Mouse (Mus musculus) limb, embryonic 11.5 days (tissue): ENCODE measurements around the gene Trio. TPM values are rescaled to one million over a fixed set of nuclear protein-coding genes. Genes with fewer than 3 reads are reported as not detected.
A peak's percentile ranks its signal among the peaks of the same experiment; 100 is the strongest.

Experiments
- ATAC-seq: fragments of 200-750 bp; cut with Nextera tagmentation; 2 replicates; pipeline ENCODE4 v1.8.0; 2017; ENCODE audit warnings: low read depth; ENCODE audit not compliant: insufficient number of reproducible peaks, low FRiP score, low TSS enrichment
- DNase-seq: peaks from one replicate; pipeline ENCODE4 v3.0.0-alpha.2; 2015; ENCODE audit warnings: low spot score
- H3K27ac ChIP-seq: fragments of 300-500 bp; sonication (generic); replicated peaks from 2 replicates; pipeline ENCODE4 v1.5.1; 2014; ENCODE audit warnings: low read depth, mild to moderate bottlenecking, low read length
- H3K27me3 ChIP-seq: fragments of 300-500 bp; sonication (generic); 2 replicates; pipeline ENCODE4 v1.6.1; 2014; ENCODE audit warnings: mild to moderate bottlenecking, low read length, mixed read lengths; ENCODE audit not compliant: control insufficient read depth, insufficient read depth
- H3K36me3 ChIP-seq: fragments of 300-500 bp; sonication (generic); 2 replicates; pipeline ENCODE4 v1.6.1; 2014; ENCODE audit warnings: mild to moderate bottlenecking, low read length, moderate library complexity, mixed read lengths; ENCODE audit not compliant: control insufficient read depth, insufficient read depth
- H3K4me1 ChIP-seq: fragments of 300-500 bp; sonication (generic); 2 replicates; pipeline ENCODE4 v1.6.1; 2014; ENCODE audit warnings: low read length, mixed read lengths; ENCODE audit not compliant: control insufficient read depth, insufficient read depth
- H3K4me2 ChIP-seq: fragments of 300-500 bp; sonication (generic); 2 replicates; pipeline ENCODE4 v1.6.1; 2014; ENCODE audit warnings: low read depth, mild to moderate bottlenecking, moderate library complexity; ENCODE audit not compliant: severe bottlenecking
- H3K4me3 ChIP-seq: fragments of 300-500 bp; sonication (generic); 2 replicates; pipeline ENCODE4 v1.5.1; 2014; ENCODE audit warnings: low read depth, low read length
- H3K9ac ChIP-seq: fragments of 300-500 bp; sonication (generic); 2 replicates; pipeline ENCODE4 v1.6.1; 2014; ENCODE audit warnings: mild to moderate bottlenecking, low read length
- H3K9me3 ChIP-seq: fragments of 300-500 bp; sonication (generic); 2 replicates; pipeline ENCODE4 v1.6.1; 2016; ENCODE audit warnings: low read length; ENCODE audit not compliant: control insufficient read depth
- WGBS: fragments of 180-500 bp; shearing (Covaris S2); extraction: QIAGEN DNeasy Blood & Tissue Kit; methylation state at CpG from one replicate; pipeline ENCODE4 v1.1.7; 2014; 5-methylcytosine and 5-hydroxymethylcytosine counted together
- polyA plus RNA-seq: library from polyadenylated mRNA; unstranded; fragments of >200 nt; fragmentation: Nextera tagmentation; extraction: Ambion mirVana; gene quantifications from 2 replicates; pipeline ENCODE4 v1.2.1, GENCODE M21; 2014

Gene Trio
- 63.1 and 64.8 TPM in 2 replicates for polyA plus RNA-seq

DNA sequence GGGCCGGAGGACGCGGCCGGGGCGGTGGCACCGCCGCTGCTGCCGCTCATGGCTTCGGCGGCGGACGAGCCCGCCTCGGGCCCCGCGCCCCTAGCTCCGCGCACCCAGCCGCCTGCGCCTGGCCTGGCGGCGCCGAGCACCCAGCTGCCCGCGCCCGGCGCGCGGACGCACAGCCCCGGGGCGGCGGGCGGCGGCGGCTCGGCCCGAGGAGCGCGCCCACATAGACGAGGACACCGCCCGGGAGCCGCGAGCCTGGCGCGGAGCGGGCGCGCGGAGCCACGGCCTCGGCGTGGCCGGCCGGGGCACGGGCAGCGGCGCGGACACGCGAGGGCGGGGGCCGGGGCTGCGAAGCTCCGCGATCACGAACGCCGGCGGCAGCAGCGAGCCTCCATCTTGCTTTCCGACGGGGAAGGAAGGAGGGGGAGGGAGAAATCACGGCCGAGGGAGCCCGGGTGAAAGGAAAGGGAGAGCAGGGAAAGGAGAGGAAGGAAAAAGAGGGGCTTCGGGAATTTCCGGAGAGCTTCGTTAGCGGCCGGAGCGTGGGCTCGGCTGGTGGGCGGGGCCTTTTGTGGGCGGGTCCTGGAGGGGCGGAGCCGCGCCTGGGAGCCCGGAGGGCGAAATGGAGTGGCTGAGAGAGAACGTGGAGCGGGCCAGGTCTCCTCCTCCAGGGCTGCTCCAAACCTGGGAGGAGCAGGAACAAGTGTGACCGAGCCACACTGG lies at the start of gene Trio:
Gene Trio, minus strand, starts transcription at position 402 of the 720 bp plus-strand sequence.
- Histone ChIP-seq H3K9ac (peak within 1 kb of the TSS; percentile 94), H3K9me3 (no peaks in the 10 kb centered on the region), H3K27me3 (no peaks in the 10 kb centered on the region), H3K27ac (peak within 1 kb of the TSS; percentile 96), H3K4me2 (peak within 1 kb of the TSS; percentile 91), H3K36me3 (no peaks in the 10 kb centered on the region), H3K4me1 (peaks cover 10% of the 10 kb centered on the region), H3K4me3 (peak within 1 kb of the TSS; percentile 92)
- under 1% methylated on average over 73 of the region's 94 CpGs for WGBS
- ATAC-seq (peak; percentile 95), DNase-seq (peak; percentile 98)

DNA sequence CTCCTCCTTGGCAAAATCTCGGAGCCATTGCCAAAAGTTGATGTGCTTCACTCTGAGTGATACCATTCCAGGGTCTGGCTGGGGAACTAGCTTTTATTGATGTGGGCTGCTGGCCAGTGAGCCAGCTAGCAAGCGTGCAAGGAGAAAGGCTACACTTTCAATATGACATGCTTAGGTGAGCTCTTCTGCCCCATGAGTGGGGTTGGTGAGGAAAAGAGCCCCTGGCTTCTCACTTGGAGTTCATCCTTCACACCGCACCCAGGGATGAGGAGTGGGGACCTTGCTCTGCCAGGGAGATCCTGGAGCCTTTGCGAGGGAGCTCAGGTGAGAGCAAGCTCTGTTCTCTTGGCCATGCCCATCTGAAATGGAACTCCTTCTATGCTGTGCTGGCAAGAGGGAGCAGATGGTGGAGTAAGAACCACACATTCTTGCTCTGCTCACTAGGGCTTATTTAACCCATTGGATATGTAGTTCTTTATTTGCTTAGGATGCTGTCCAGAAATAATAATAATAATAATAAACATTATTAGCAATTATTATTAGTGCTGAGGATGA lies 48.8 kb upstream of the Trio start:
- ATAC-seq = no peak
- no peaks in the 10 kb centered on the region for H3K9me3 ChIP-seq
- WGBS = 85% methylated on average over 4 of the region's 4 CpGs

DNA sequence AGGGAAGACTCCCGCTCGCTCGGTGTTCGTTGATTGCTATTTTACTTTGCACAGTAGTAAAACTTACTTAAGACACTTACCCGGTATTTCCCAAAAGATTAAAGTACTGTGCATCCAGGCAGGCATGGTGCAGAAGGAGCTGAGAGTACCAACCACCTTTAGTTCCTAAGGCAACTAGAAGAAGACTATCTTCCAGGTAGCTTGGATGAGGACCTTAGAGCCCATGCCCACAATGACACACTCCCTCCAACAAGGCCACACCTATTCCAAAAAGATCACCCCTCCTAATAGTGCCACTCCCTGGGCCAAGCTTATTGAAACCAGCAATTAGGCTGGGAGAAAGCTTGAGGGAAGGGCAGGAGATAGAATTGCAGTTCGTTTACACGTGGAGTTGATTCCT lies 46.0 kb upstream of the Trio start:
- H3K27ac ChIP-seq = no peak overlapping the region
- H3K36me3 ChIP-seq = no peaks in the 10 kb centered on the region
- H3K9ac ChIP-seq = no peak overlapping the region
- no peak overlapping the region for H3K4me2 ChIP-seq
- no peaks in the 10 kb centered on the region for H3K27me3 ChIP-seq
- no peak overlapping the region for H3K4me3 ChIP-seq
- H3K4me1 ChIP-seq = no peaks in the 10 kb centered on the region
- WGBS = 44% methylated on average over 7 of the region's 7 CpGs
- DNase-seq (no peak), ATAC-seq (no peak)
- no peaks in the 10 kb centered on the region for H3K9me3 ChIP-seq

More for the DNA sequence above, 48.8 kb upstream of the Trio start:
- Histone ChIP-seq H3K36me3 (no peaks in the 10 kb centered on the region), H3K4me1 (no peaks in the 10 kb centered on the region), H3K4me3 (no peak overlapping the region), H3K9ac (no peak overlapping the region), H3K27me3 (no peaks in the 10 kb centered on the region), H3K27ac (no peak overlapping the region), H3K4me2 (no peak overlapping the region)
- DNase-seq = no peak

DNA sequence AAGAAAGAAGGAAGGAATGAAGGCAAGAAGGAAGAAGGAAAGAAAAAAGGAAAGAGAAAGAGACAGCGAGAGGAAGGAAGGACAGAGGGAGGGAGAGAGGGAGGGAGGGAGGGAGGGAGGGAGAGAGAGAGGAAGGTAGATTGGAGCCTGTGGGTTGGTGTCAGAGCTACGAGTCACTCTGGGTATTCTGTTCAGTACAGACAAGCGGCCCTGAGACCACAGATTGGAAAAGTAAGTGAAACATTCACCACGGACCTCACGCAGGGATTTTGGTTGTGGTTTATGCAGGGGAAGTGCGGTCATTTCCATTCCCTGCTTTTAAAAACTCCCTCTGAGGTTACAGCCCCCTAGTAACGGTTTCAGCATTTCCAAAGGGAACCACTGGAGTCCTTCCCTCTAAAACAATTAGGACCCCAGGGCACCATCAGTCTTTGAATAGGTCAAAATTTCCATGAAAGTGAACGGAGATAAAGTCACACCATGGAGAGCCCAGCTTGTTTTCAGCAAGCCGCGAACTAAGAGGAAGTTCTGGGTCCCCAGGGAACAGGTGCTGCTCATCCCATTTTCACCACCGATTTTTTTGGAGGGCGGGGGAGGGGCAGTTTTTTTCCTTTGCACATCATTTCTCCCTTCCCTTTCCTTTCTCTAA lies 45.2 kb upstream of the Trio start:
- no peak overlapping the region for H3K27ac ChIP-seq
- H3K27me3 ChIP-seq = no peaks in the 10 kb centered on the region
- no peak overlapping the region for H3K9ac ChIP-seq
- no peaks in the 10 kb centered on the region for H3K4me1 ChIP-seq
- DNase-seq = no peak
- H3K4me2 ChIP-seq = no peak overlapping the region
- H3K4me3 ChIP-seq = no peak overlapping the region
- H3K36me3 ChIP-seq = no peaks in the 10 kb centered on the region
- H3K9me3 ChIP-seq = no peaks in the 10 kb centered on the region
- ATAC-seq = no peak
- 6% methylated on average over 12 of the region's 12 CpGs for WGBS

DNA sequence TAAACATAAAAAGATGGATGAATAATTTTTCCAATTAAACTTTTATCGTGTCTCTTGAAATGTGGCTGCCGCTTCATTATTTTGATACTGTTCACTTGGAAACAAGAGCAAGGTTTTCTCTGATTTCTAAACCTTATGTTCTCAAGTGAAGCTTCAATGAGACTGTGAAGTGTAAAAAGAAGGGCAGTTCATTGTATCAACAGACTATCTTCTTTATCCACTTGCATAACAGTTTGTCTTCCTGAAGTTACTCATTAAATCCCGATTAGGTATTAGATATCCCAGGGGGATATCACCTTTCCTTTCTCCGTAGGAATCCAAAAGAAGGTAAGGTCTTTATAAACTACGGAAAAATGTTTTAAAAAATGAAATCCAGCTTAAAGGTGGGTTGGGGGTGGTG lies 44.6 kb upstream of the Trio start:
- Histone ChIP-seq H3K9me3 (no peaks in the 10 kb centered on the region), H3K9ac (no peak overlapping the region), H3K27ac (no peak overlapping the region), H3K4me3 (no peak overlapping the region), H3K4me1 (no peaks in the 10 kb centered on the region), H3K4me2 (no peak overlapping the region), H3K36me3 (no peaks in the 10 kb centered on the region), H3K27me3 (no peaks in the 10 kb centered on the region)
- ATAC-seq = no peak
- WGBS = 64% methylated on average over 5 of the region's 5 CpGs
- no peak for DNase-seq

DNA sequence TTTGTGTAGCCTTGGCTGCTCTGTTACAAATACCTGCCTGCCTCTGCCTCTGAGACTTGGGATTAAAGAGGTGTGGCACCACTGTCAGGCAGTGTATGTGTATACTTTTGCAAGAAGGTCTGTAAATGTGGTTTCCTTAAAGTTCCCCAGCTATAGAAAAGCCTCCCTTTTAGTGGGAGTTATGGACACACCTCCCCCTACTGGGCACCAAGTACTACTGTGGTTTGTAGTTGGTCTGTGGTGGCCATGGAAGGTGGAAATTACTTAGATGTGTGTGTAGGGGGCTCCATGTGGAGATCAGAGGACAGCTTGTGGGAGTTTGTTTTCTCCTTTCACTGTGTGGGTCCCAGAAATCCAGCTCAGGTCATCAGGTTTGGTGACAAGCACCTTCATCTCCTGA lies 41.7 kb upstream of the Trio start:
- no peak overlapping the region for H3K4me3 ChIP-seq
- H3K36me3 ChIP-seq = no peaks in the 10 kb centered on the region
- H3K9me3 ChIP-seq = no peaks in the 10 kb centered on the region
- no peaks in the 10 kb centered on the region for H3K27me3 ChIP-seq
- ATAC-seq (no peak), DNase-seq (no peak)
- H3K27ac ChIP-seq = no peak overlapping the region
- no peaks in the 10 kb centered on the region for H3K4me1 ChIP-seq
- no peak overlapping the region for H3K9ac ChIP-seq
- H3K4me2 ChIP-seq = no peak overlapping the region

DNA sequence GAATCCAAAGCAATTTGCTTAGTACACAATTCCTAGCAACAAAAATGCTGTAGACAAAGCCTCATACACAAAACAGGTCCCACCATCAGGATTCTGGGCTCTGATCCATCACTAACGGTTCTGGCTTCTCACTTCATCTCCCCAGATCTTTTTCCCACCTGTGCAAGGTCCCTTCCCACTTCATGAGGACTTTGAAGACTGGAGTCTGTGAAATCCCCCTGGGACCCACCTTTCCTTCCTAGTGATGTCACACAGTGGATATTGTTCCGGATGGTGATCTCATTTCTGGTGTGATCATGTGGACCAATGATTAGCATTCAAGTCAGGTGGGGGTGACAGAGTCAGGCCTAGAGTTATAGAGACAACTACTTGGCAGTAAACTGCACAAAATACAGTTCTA lies 40.8 kb upstream of the Trio start:
- ATAC-seq = no peak
- no peaks in the 10 kb centered on the region for H3K9me3 ChIP-seq

DNA sequence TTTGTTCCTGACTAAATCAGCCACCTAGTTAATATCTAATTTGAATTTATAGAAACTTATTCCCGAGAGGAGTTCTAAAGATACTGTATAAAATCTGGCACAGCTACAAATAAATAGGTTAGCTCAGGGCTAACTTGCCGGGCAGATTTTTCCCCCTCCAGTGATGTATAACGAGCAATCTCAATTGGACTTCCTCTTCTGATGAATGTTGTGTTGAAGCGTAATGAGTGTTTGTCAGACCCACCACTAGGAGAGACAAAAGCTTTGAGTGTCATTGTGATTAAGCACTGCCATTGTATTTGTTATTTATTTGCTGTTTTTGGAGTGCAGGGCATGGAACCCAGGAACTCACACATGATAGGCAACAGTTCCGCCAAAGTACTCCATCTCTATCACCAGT lies 39.9 kb upstream of the Trio start:
- Histone ChIP-seq H3K36me3 (no peaks in the 10 kb centered on the region), H3K4me1 (no peaks in the 10 kb centered on the region), H3K4me3 (no peak overlapping the region), H3K9ac (no peak overlapping the region), H3K27ac (no peak overlapping the region), H3K4me2 (no peak overlapping the region), H3K9me3 (no peaks in the 10 kb centered on the region), H3K27me3 (no peaks in the 10 kb centered on the region)
- WGBS = 65% methylated on average over 5 of the region's 5 CpGs
- no peak for ATAC-seq
- DNase-seq = no peak

More for the DNA sequence above, 40.8 kb upstream of the Trio start:
- H3K4me1 ChIP-seq = no peaks in the 10 kb centered on the region
- H3K9ac ChIP-seq = no peak overlapping the region
- H3K4me2 ChIP-seq = no peak overlapping the region
- no peak overlapping the region for H3K27ac ChIP-seq
- no peaks in the 10 kb centered on the region for H3K36me3 ChIP-seq
- H3K4me3 ChIP-seq = no peak overlapping the region
- no peaks in the 10 kb centered on the region for H3K27me3 ChIP-seq
- DNase-seq = no peak
- 79% methylated on average over 2 of the region's 2 CpGs for WGBS
